Mouse (Mus musculus): ENCODE measurements around the gene Tlx2. TPM values are rescaled to one million over a fixed set of nuclear protein-coding genes. Genes with fewer than 3 reads are reported as not detected.
A peak's percentile ranks its signal among the peaks of the same experiment; 100 is the strongest.

Gene Tlx2
- polyA plus RNA-seq, 1 experiment, result 0.06 TPM

DNA sequence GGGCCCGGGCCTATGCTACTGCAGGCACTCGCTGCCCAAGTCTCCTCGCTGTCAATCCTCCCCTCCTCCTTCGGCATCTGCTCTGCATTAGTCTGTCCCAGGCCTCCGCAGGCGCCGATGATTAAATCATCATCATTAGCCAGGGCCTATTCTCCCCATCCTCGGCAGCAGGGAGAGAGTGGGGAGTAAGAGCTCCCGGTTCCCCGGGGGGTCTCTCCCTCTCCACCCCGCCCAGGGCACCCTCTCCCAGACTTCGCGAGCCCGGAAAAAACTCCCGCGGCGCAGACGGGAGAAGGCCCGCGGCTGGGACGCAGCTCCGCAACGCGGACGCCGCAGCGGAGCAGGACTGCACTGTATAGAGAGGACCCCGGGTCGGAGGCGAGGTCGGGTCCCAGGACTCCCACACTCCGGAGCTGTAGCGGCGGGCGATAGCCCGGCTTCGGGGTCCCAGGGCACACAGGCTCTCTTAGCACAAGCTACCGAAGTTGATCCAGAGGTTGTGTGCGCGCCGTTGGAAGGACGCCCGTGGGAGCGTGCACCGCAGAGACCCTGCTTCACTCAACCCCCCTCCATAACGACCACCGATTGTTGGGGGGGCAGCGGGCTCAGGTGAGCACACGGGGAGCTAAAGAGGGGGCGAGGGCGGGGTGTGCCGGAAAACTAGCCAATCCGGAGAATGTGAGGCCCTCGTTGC is 7.7 kb upstream of the Tlx2 start, which contains the start of gene Pcgf1:
Pcgf1 (plus strand) TSS at position 240 of the 694 bp plus-strand sequence.
- peak within 1 kb of the TSS; percentile 93 for H3K4me3 ChIP-seq
- H3K36me3 ChIP-seq (ENCODE audit: control insufficient read depth, insufficient read depth), result peaks cover 5% of the 10 kb centered on the region
- H3ac ChIP-seq (ENCODE audit: control insufficient read depth, insufficient read length), result peak within 1 kb of the TSS; percentile 32
- peaks cover 6% of the 10 kb centered on the region for H3K27me3 ChIP-seq (ENCODE audit: control insufficient read depth, insufficient read depth, insufficient read length)
- peak within 1 kb of the TSS; percentile 80 for H3K4me2 ChIP-seq (ENCODE audit: low read depth)
- H3K79me2 ChIP-seq (ENCODE audit: control insufficient read depth, insufficient read depth), result no peaks in the 10 kb centered on the region
- TF ChIP-seq CEBPB (IDR thresholded peaks at IDR 0.05; ENCODE audit: insufficient read depth, poor library complexity, severe bottlenecking) (no peak), POLR2AphosphoS2 (IDR thresholded peaks at IDR 0.05; ENCODE audit: insufficient read length, low read depth) (no peak), MYOG (IDR thresholded peaks at IDR 0.05; ENCODE audit: control insufficient read depth in 1 of 3, insufficient read depth in 1 of 3, insufficient read length in 2 of 3, low read depth in 2 of 3) (no peak), USF1 (IDR thresholded peaks at IDR 0.05; ENCODE audit: low read depth) (no peak), TCF12 (IDR thresholded peaks at IDR 0.05; ENCODE audit: insufficient read depth, poor library complexity, severe bottlenecking) (no peak)

DNA sequence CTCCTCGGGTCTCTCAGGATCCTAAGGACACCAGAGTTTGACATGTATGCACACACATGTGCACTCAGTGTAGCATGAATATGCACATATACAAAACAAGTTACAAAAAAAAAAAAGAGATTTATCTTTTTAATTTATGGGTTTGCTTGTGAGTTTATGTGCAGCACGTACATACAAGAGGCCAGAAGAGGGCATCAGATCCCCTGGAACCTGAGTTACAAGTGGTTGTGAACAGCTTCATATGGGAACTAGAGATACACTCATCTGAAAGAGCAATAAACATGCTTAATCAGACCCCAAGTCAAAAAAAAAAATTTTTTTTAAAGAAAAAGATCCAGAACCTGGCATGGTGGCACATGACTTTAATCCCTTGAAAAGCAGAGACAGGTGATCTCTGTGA is 4.9 kb upstream of the Tlx2 start:
- H3K4me2 ChIP-seq (ENCODE audit: low read depth), result no peak overlapping the region
- H3K4me3 ChIP-seq, result no peak overlapping the region
- H3K79me2 ChIP-seq (ENCODE audit: control insufficient read depth, insufficient read depth), result no peaks in the 10 kb centered on the region
- H3K27me3 ChIP-seq (ENCODE audit: control insufficient read depth, insufficient read depth, insufficient read length), result peaks cover 34% of the 10 kb centered on the region
- H3K36me3 ChIP-seq (ENCODE audit: control insufficient read depth, insufficient read depth), result no peaks in the 10 kb centered on the region
- TF ChIP-seq TCF3 (IDR thresholded peaks at IDR 0.05; ENCODE audit: insufficient read length, low read depth) (no peak), MYOG (IDR thresholded peaks at IDR 0.05; ENCODE audit: control insufficient read depth in 1 of 3, insufficient read depth in 1 of 3, insufficient read length in 2 of 3, low read depth in 2 of 3) (no peak), TCF12 (IDR thresholded peaks at IDR 0.05; ENCODE audit: insufficient read depth, poor library complexity, severe bottlenecking) (no peak), MYOD1 (IDR thresholded peaks at IDR 0.05; ENCODE audit: control insufficient read depth in 1 of 3, insufficient read length in 2 of 3, low read depth in 2 of 3) (no peak), E2F4 (IDR thresholded peaks at IDR 0.05; ENCODE audit: insufficient read depth) (no peak), REST (IDR thresholded peaks at IDR 0.05; ENCODE audit: insufficient read depth, insufficient read length) (no peak), CEBPB (IDR thresholded peaks at IDR 0.05; ENCODE audit: insufficient read depth, poor library complexity, severe bottlenecking) (no peak), USF1 (IDR thresholded peaks at IDR 0.05; ENCODE audit: low read depth) (no peak), POLR2A (IDR thresholded peaks at IDR 0.05; ENCODE audit: insufficient read length, low read depth) (no peak)
- no peak overlapping the region for H3ac ChIP-seq (ENCODE audit: control insufficient read depth, insufficient read length)

DNA sequence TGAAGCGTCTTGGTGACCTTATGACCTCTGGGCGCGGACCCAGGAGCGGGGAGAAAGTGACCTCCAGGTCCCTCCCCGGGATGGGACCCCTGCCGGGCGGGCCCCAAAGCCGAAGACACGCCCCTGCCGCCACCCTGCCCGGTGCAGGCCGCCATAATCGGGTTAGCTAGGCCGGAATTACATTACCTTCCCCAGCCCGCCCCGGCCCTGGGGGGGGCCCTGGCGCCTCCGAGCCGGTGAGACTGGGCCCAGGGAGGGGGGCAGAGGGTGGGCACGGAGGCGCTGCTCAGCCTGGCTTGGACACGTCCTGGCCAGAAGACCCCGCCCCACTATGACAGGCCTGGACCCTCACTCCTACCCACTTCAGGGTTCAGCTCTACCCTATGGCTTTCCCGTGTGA is 1.1 kb upstream of the Tlx2 start:
- Histone ChIP-seq H3ac (ENCODE audit: control insufficient read depth, insufficient read length) (no peak overlapping the region), H3K4me3 (no peak overlapping the region), H3K79me2 (ENCODE audit: control insufficient read depth, insufficient read depth) (no peaks in the 10 kb centered on the region), H3K36me3 (ENCODE audit: control insufficient read depth, insufficient read depth) (no peaks in the 10 kb centered on the region), H3K27me3 (ENCODE audit: control insufficient read depth, insufficient read depth, insufficient read length) (peaks cover 61% of the 10 kb centered on the region), H3K4me2 (ENCODE audit: low read depth) (no peak overlapping the region)
- TF ChIP-seq MAX (IDR thresholded peaks at IDR 0.05; ENCODE audit: low read depth) (no peak), CEBPB (IDR thresholded peaks at IDR 0.05; ENCODE audit: insufficient read depth, poor library complexity, severe bottlenecking) (no peak), MYOD1 (IDR thresholded peaks at IDR 0.05; ENCODE audit: control insufficient read depth in 1 of 3, insufficient read length in 2 of 3, low read depth in 2 of 3) (no peak), MYOG (IDR thresholded peaks at IDR 0.05; ENCODE audit: control insufficient read depth in 1 of 3, insufficient read depth in 1 of 3, insufficient read length in 2 of 3, low read depth in 2 of 3) (no peak), REST (IDR thresholded peaks at IDR 0.05; ENCODE audit: insufficient read depth, insufficient read length) (no peak), SRF (IDR thresholded peaks at IDR 0.05; ENCODE audit: control insufficient read depth, insufficient read length, low read depth) (no peak), USF1 (IDR thresholded peaks at IDR 0.05; ENCODE audit: low read depth) (no peak), TCF3 (IDR thresholded peaks at IDR 0.05; ENCODE audit: insufficient read length, low read depth) (no peak), POLR2A (IDR thresholded peaks at IDR 0.05; ENCODE audit: insufficient read length, low read depth) (no peak), E2F4 (IDR thresholded peaks at IDR 0.05; ENCODE audit: insufficient read depth) (no peak), TCF12 (IDR thresholded peaks at IDR 0.05; ENCODE audit: insufficient read depth, poor library complexity, severe bottlenecking) (no peak), POLR2AphosphoS2 (IDR thresholded peaks at IDR 0.05; ENCODE audit: insufficient read length, low read depth) (no peak)

DNA sequence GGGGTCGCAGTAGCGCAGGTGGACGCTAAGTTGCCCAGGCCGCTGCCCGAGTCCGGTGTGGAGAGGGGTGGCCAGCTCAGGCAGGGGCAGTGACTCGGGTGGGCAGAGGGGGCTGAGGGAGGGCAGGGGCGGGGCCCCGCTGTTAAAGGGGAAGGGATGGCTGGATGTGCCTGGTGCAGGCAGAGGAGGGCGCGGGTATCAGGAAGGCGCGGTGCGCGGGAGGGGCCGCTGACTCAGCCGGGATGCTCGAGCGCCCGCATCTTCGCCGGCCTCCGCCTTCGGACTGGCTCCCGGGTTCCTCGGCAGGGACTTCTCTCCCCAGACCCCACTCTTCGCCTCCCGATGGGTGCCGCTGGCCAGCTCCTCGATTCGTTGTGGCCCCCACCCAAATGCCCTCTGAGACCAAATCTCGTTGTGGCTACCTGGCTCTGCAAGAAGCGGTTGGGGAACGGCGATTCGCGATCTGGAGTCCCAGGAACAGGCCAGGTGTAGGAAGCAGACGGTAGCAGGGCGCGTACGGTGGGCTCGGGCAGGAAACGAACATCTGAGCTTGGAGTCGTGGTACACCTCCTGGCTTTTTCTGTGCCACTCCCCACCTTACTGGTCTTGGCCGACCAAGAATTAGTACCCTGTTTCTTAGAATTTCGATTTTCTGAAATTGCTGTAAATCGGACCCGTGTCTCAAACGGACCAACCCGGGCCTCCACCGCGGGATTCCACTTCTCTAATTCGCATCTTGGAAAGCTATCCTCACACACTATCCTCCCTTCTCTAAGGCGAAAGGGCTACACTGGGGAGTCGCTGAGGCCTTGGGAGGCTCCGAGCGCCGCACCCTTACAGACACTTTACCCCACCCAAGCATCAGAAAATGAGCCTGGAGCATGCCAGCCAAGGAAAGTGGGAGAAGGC is 472 bp upstream of the Tlx2 start:
- no peaks in the 10 kb centered on the region for H3K36me3 ChIP-seq (ENCODE audit: control insufficient read depth, insufficient read depth)
- peaks cover 57% of the 10 kb centered on the region for H3K27me3 ChIP-seq (ENCODE audit: control insufficient read depth, insufficient read depth, insufficient read length)
- H3ac ChIP-seq (ENCODE audit: control insufficient read depth, insufficient read length), result no peak overlapping the region
- TF ChIP-seq POLR2A (IDR thresholded peaks at IDR 0.05; ENCODE audit: insufficient read length, low read depth), result no peak
- TF ChIP-seq POLR2AphosphoS2 (IDR thresholded peaks at IDR 0.05; ENCODE audit: insufficient read length, low read depth), result no peak
- no peak for TF ChIP-seq CEBPB (IDR thresholded peaks at IDR 0.05; ENCODE audit: insufficient read depth, poor library complexity, severe bottlenecking)
- TF ChIP-seq TCF12 (IDR thresholded peaks at IDR 0.05; ENCODE audit: insufficient read depth, poor library complexity, severe bottlenecking), result no peak
- TF ChIP-seq E2F4 (IDR thresholded peaks at IDR 0.05; ENCODE audit: insufficient read depth), result no peak
- no peak for TF ChIP-seq MYOD1 (IDR thresholded peaks at IDR 0.05; ENCODE audit: control insufficient read depth in 1 of 3, insufficient read length in 2 of 3, low read depth in 2 of 3)
- no peak for TF ChIP-seq MYOG (IDR thresholded peaks at IDR 0.05; ENCODE audit: control insufficient read depth in 1 of 3, insufficient read depth in 1 of 3, insufficient read length in 2 of 3, low read depth in 2 of 3)
- TF ChIP-seq REST (IDR thresholded peaks at IDR 0.05; ENCODE audit: insufficient read depth, insufficient read length), result no peak
- TF ChIP-seq MAX (IDR thresholded peaks at IDR 0.05; ENCODE audit: low read depth), result no peak
- no peak for TF ChIP-seq SRF (IDR thresholded peaks at IDR 0.05; ENCODE audit: control insufficient read depth, insufficient read length, low read depth)
- H3K79me2 ChIP-seq (ENCODE audit: control insufficient read depth, insufficient read depth), result no peaks in the 10 kb centered on the region
- H3K4me2 ChIP-seq (ENCODE audit: low read depth), result no peak overlapping the region
- no peak overlapping the region for H3K4me3 ChIP-seq
